ENCODE assay signal across 8 mouse cellular contexts in the genomic region with DNA sequence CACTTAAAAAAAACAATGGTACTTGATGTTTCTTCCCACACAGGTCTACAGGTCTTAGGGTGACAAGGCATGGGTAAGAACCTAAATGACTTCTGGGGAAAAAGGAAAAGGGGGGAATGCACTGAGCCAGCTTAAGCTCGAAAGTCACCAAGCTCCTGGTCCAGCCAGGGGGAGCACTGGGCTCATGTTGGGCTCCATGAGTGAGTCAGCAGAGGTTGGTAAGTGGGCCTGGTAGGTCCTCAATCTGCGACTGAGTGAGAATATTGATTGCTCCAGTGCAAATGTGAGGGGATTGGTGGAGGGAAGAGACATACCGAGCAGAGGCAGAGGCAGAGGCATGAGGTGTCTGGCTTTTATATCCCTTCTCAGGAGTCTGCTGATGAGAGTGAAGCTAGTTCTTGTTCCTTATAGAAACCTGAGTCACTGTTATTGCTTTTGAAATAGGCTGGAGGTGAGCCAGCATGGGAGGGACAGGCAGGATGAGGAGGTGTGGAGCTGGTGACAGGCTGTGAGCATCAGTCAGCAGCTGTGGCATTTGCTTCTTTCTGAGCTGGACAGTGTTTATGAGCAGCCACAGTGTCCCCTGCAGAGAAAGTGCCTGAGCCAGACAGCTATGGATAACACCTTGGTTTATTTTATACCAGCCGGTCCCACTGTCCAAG.
DNase-seq lines count a peak whose midpoint lies in the region; ATAC-seq and TF ChIP-seq lines count a peak whose summit lies in the region.

No protein-coding gene starts in this region.

- no peak for TF ChIP-seq CTCF in lung, embryonic 14.5 days (IDR thresholded peaks at IDR 0.05; ENCODE audit: low read depth)
- TF ChIP-seq CTCF in lung, adult 2 months (IDR thresholded peaks at IDR 0.05; ENCODE audit: insufficient read depth, low read length) = no peak

- ATAC-seq in embryonic facial prominence, embryonic 13.5 days (ENCODE audit: insufficient number of reproducible peaks, insufficient read depth, low FRiP score, low TSS enrichment, low read depth) = no peak
- ATAC-seq in lung, embryonic 14.5 days (ENCODE audit: insufficient read depth) = no peak
- peak; percentile 54 for ATAC-seq in intestine, embryonic 16.5 days
- ATAC-seq in inflammation-experienced regulatory T-cells, adult 6 months = no peak

- H3K27ac ChIP-seq in embryonic facial prominence, embryonic 13.5 days = 0 out of 2 replicates have a peak overlapping the region, but pooled peaks have one; percentile 12
- no peak overlapping the region for H3K27ac ChIP-seq in embryonic facial prominence, embryonic 10.5 days (replicated peaks)
- no peak overlapping the region for H3K27ac ChIP-seq in lung, embryonic 14.5 days (ENCODE audit: low read depth)
- no peak overlapping the region for H3K27ac ChIP-seq in intestine, embryonic 16.5 days (ENCODE audit: low read length)

- no peaks in the 10 kb centered on the region for H3K36me3 ChIP-seq in embryonic facial prominence, embryonic 13.5 days
- H3K36me3 ChIP-seq in embryonic facial prominence, embryonic 10.5 days (replicated peaks) = no peaks in the 10 kb centered on the region
- H3K36me3 ChIP-seq in lung, embryonic 14.5 days (ENCODE audit: insufficient read depth) = no peaks in the 10 kb centered on the region
- H3K36me3 ChIP-seq in intestine, embryonic 16.5 days (ENCODE audit: control insufficient read depth, insufficient read depth, low read length) = no peaks in the 10 kb centered on the region

- TF ChIP-seq POLR2A in lung, adult 2 months (IDR thresholded peaks at IDR 0.05; ENCODE audit: borderline replicate concordance, extremely low read depth, low read depth, low read length) = no peak

- no peak for DNase-seq in embryonic facial prominence, embryonic 10.5 days (ENCODE audit: low spot score)
- DNase-seq in lung, embryonic 14.5 days = peak; percentile 50
- no peak for DNase-seq in lung, adult 2 months
- peak; percentile 43 for DNase-seq in lung, postnatal 36 days
- no peak for DNase-seq in spleen, postnatal 36 days (ENCODE audit: low spot score in 2 of 2)

- H3K9me3 ChIP-seq in embryonic facial prominence, embryonic 13.5 days = no peaks in the 10 kb centered on the region
- no peaks in the 10 kb centered on the region for H3K9me3 ChIP-seq in embryonic facial prominence, embryonic 10.5 days
- H3K9me3 ChIP-seq in lung, embryonic 14.5 days (ENCODE audit: low read depth, low read length) = no peaks in the 10 kb centered on the region
- H3K9me3 ChIP-seq in intestine, embryonic 16.5 days (ENCODE audit: control insufficient read depth, low read length) = no peaks in the 10 kb centered on the region

- H3K27me3 ChIP-seq in embryonic facial prominence, embryonic 13.5 days = no peaks in the 10 kb centered on the region
- H3K27me3 ChIP-seq in embryonic facial prominence, embryonic 10.5 days (replicated peaks; ENCODE audit: low read depth, poor library complexity, severe bottlenecking) = no peaks in the 10 kb centered on the region
- no peaks in the 10 kb centered on the region for H3K27me3 ChIP-seq in lung, embryonic 14.5 days (ENCODE audit: insufficient read depth, low read length)
- no peaks in the 10 kb centered on the region for H3K27me3 ChIP-seq in intestine, embryonic 16.5 days (replicated peaks; ENCODE audit: control insufficient read depth, insufficient read depth, low read length)

- no peak overlapping the region for H3K4me3 ChIP-seq in embryonic facial prominence, embryonic 13.5 days
- H3K4me3 ChIP-seq in embryonic facial prominence, embryonic 10.5 days = no peak overlapping the region
- no peak overlapping the region for H3K4me3 ChIP-seq in lung, embryonic 14.5 days (ENCODE audit: low read depth, low read length)
- H3K4me3 ChIP-seq in lung, adult 2 months (replicated peaks; ENCODE audit: extremely low read depth, low read depth, low read length) = no peak overlapping the region
- H3K4me3 ChIP-seq in intestine, embryonic 16.5 days (ENCODE audit: low read length) = no peak overlapping the region

- no peak overlapping the region for H3K9ac ChIP-seq in embryonic facial prominence, embryonic 13.5 days
- H3K9ac ChIP-seq in lung, embryonic 14.5 days = no peak overlapping the region
- H3K9ac ChIP-seq in intestine, embryonic 16.5 days (ENCODE audit: low read depth, low read length) = no peak overlapping the region

- peaks cover 9% of the 10 kb centered on the region for H3K4me1 ChIP-seq in embryonic facial prominence, embryonic 13.5 days
- H3K4me1 ChIP-seq in embryonic facial prominence, embryonic 10.5 days = peaks cover 9% of the 10 kb centered on the region
- no peaks in the 10 kb centered on the region for H3K4me1 ChIP-seq in lung, embryonic 14.5 days (ENCODE audit: insufficient read depth)
- peaks cover 5% of the 10 kb centered on the region; the same call in 1 of the 2 replicates for H3K4me1 ChIP-seq in lung, adult 2 months (ENCODE audit: control insufficient read depth, insufficient read depth, low read length)
- 0 out of 2 replicates have a peak, but pooled peaks cover 3% of the 10 kb centered on the region for H3K4me1 ChIP-seq in intestine, embryonic 16.5 days (ENCODE audit: control insufficient read depth, insufficient read depth, low read length)

- 61% methylated on average over 4 of the region's 4 CpGs for WGBS in embryonic facial prominence, embryonic 13.5 days
- WGBS in embryonic facial prominence, embryonic 10.5 days = 64% methylated on average over 4 of the region's 4 CpGs
- WGBS in lung, embryonic 14.5 days = 43% methylated on average over 4 of the region's 4 CpGs
- 60% methylated on average over 4 of the region's 4 CpGs for WGBS in lung, adult 2 months
- WGBS in intestine, embryonic 16.5 days = 39% methylated on average over 4 of the region's 4 CpGs

- no peak overlapping the region for H3K4me2 ChIP-seq in embryonic facial prominence, embryonic 13.5 days
- no peak overlapping the region for H3K4me2 ChIP-seq in lung, embryonic 14.5 days
- H3K4me2 ChIP-seq in intestine, embryonic 16.5 days (ENCODE audit: low read depth, low read length) = no peak overlapping the region

Comparison
In these comparisons a context has a peak if more than half of its experiments do, and no peak if none do; other contexts are left out.
1. DNase-seq: peak in lung, embryonic 14.5 days (single experiment) and lung, postnatal 36 days (single experiment); none in embryonic facial prominence, embryonic 10.5 days (single experiment), lung, adult 2 months (single experiment) and spleen, postnatal 36 days (0 of 2).